Mouse (Mus musculus): ENCODE results near the gene St6gal1. TPM values are rescaled to one million over a fixed set of nuclear protein-coding genes. Genes with fewer than 3 reads are reported as not detected.
"Not testable (repeated sequence)": the region's sequence is repeated elsewhere in the genome, so short reads cannot be mapped to it uniquely, and the experiment has no call there.

Gene St6gal1
- 38.9 and 41.6 TPM in 2 replicates for polyA plus RNA-seq (2015; fragmentation: Nextera tagmentation; extraction: Ambion mirVana)

- under 1% methylated on average over 20 of the region's 20 CpGs for WGBS
- H3K4me2 ChIP-seq = peak within 1 kb of the TSS; percentile 90
Measured at GRCm38 (mm10) chr16:23224671-23225068, at the start of gene St6gal1. St6gal1 (plus strand) TSS chr16:23224740.

GRCm38 (mm10) chr16:23174855-23175254 lies 49.7 kb upstream of the St6gal1 start:
- H3K9me3 ChIP-seq = 0 out of 2 replicates have a peak, but pooled peaks cover 8% of the 10 kb centered on the region
- 90% methylated on average over 5 of the region's 5 CpGs for WGBS
- no peak overlapping the region for H3K4me2 ChIP-seq
- H3K36me3 ChIP-seq = no peaks in the 10 kb centered on the region
- no peak overlapping the region for H3K9ac ChIP-seq
- H3K27ac ChIP-seq = no peak overlapping the region
- H3K27me3 ChIP-seq = no peaks in the 10 kb centered on the region
- no peaks in the 10 kb centered on the region for H3K4me1 ChIP-seq (replicated peaks)
- H3K4me3 ChIP-seq = no peak overlapping the region
- no peak for ATAC-seq (ENCODE audit: low FRiP score)

More at GRCm38 (mm10) chr16:23224671-23225068, at the start of gene St6gal1:
- no peaks in the 10 kb centered on the region for H3K9me3 ChIP-seq
- H3K4me3 ChIP-seq = peak within 1 kb of the TSS; percentile 76
- H3K27ac ChIP-seq = peak within 1 kb of the TSS; percentile 94
- H3K9ac ChIP-seq = peak within 1 kb of the TSS; percentile 95
- H3K27me3 ChIP-seq = no peaks in the 10 kb centered on the region
- peaks cover 48% of the 10 kb centered on the region for H3K4me1 ChIP-seq (replicated peaks)
- ATAC-seq (ENCODE audit: low FRiP score) = peak; percentile 53
- H3K36me3 ChIP-seq = no peaks in the 10 kb centered on the region

- H3K4me1 ChIP-seq (replicated peaks) = no peaks in the 10 kb centered on the region
- no peaks in the 10 kb centered on the region for H3K27me3 ChIP-seq
- H3K9me3 ChIP-seq = 0 out of 2 replicates have a peak, but pooled peaks cover 8% of the 10 kb centered on the region
- 69% methylated on average over 3 of the region's 3 CpGs for WGBS
- H3K36me3 ChIP-seq = no peaks in the 10 kb centered on the region
- no peak for ATAC-seq (ENCODE audit: low FRiP score)
- H3K4me3 ChIP-seq = no peak overlapping the region
- no peak overlapping the region for H3K9ac ChIP-seq
- H3K27ac ChIP-seq = no peak overlapping the region
- no peak overlapping the region for H3K4me2 ChIP-seq
Measured at GRCm38 (mm10) chr16:23175956-23176355, 48.6 kb upstream of the St6gal1 start.

- Histone ChIP-seq H3K9ac (no peak overlapping the region), H3K27me3 (no peaks in the 10 kb centered on the region), H3K4me1 (replicated peaks) (no peaks in the 10 kb centered on the region), H3K4me3 (no peak overlapping the region), H3K4me2 (no peak overlapping the region), H3K9me3 (0 out of 2 replicates have a peak, but pooled peaks cover 2% of the 10 kb centered on the region), H3K27ac (no peak overlapping the region), H3K36me3 (no peaks in the 10 kb centered on the region)
- no peak for ATAC-seq (ENCODE audit: low FRiP score)
- 96% methylated on average over 2 of the region's 2 CpGs for WGBS
Measured at GRCm38 (mm10) chr16:23177856-23178255, 46.7 kb upstream of the St6gal1 start.

- Histone ChIP-seq H3K27ac (no peak overlapping the region), H3K36me3 (no peaks in the 10 kb centered on the region), H3K9ac (no peak overlapping the region), H3K4me2 (no peak overlapping the region), H3K9me3 (no peaks in the 10 kb centered on the region), H3K4me1 (replicated peaks) (no peaks in the 10 kb centered on the region), H3K4me3 (no peak overlapping the region), H3K27me3 (no peaks in the 10 kb centered on the region)
- ATAC-seq (ENCODE audit: low FRiP score) = no peak
- WGBS = 95% methylated on average over 5 of the region's 5 CpGs
Measured at GRCm38 (mm10) chr16:23178796-23179195, 45.7 kb upstream of the St6gal1 start.

- H3K4me2 ChIP-seq; H3K27me3 ChIP-seq; H3K4me1 ChIP-seq (replicated peaks); H3K27ac ChIP-seq; H3K4me3 ChIP-seq; H3K9me3 ChIP-seq; H3K36me3 ChIP-seq; H3K9ac ChIP-seq; ATAC-seq (ENCODE audit: low FRiP score): not testable (repeated sequence)
- 92% methylated on average over 18 of the region's 18 CpGs for WGBS
Measured at GRCm38 (mm10) chr16:23179436-23179835, 45.1 kb upstream of the St6gal1 start.

- no peaks in the 10 kb centered on the region for H3K27me3 ChIP-seq
- no peak overlapping the region for H3K4me2 ChIP-seq
- WGBS = 83% methylated on average over 4 of the region's 4 CpGs
- no peak overlapping the region for H3K9ac ChIP-seq
- no peaks in the 10 kb centered on the region for H3K36me3 ChIP-seq
- no peak overlapping the region for H3K27ac ChIP-seq
- ATAC-seq (ENCODE audit: low FRiP score) = no peak
- H3K9me3 ChIP-seq = no peaks in the 10 kb centered on the region
- H3K4me1 ChIP-seq (replicated peaks) = no peaks in the 10 kb centered on the region
- H3K4me3 ChIP-seq = no peak overlapping the region
Measured at GRCm38 (mm10) chr16:23181054-23181453, 43.5 kb upstream of the St6gal1 start.

GRCm38 (mm10) chr16:23181487-23181886 lies 43.1 kb upstream of the St6gal1 start:
- no peak for ATAC-seq (ENCODE audit: low FRiP score)
- 77% methylated on average over 3 of the region's 3 CpGs for WGBS

GRCm38 (mm10) chr16:23181942-23182597 lies 42.5 kb upstream of the St6gal1 start:
- Histone ChIP-seq H3K27ac (no peak overlapping the region), H3K36me3 (no peaks in the 10 kb centered on the region), H3K4me1 (replicated peaks) (no peaks in the 10 kb centered on the region), H3K4me3 (no peak overlapping the region), H3K4me2 (no peak overlapping the region), H3K9me3 (no peaks in the 10 kb centered on the region), H3K27me3 (no peaks in the 10 kb centered on the region), H3K9ac (no peak overlapping the region)
- 89% methylated on average over 1 of the region's 1 CpGs for WGBS
- ATAC-seq (ENCODE audit: low FRiP score) = no peak

More at GRCm38 (mm10) chr16:23181487-23181886, 43.1 kb upstream of the St6gal1 start:
- no peaks in the 10 kb centered on the region for H3K36me3 ChIP-seq
- H3K4me1 ChIP-seq (replicated peaks) = no peaks in the 10 kb centered on the region
- H3K27ac ChIP-seq = no peak overlapping the region
- no peak overlapping the region for H3K4me3 ChIP-seq
- no peak overlapping the region for H3K4me2 ChIP-seq
- H3K27me3 ChIP-seq = no peaks in the 10 kb centered on the region
- H3K9me3 ChIP-seq = no peaks in the 10 kb centered on the region
- no peak overlapping the region for H3K9ac ChIP-seq

GRCm38 (mm10) chr16:23185824-23186223 lies 38.7 kb upstream of the St6gal1 start:
- Histone ChIP-seq H3K4me2 (no peak overlapping the region), H3K27me3 (no peaks in the 10 kb centered on the region), H3K27ac (no peak overlapping the region), H3K4me3 (no peak overlapping the region), H3K9me3 (no peaks in the 10 kb centered on the region), H3K36me3 (no peaks in the 10 kb centered on the region), H3K4me1 (replicated peaks) (no peaks in the 10 kb centered on the region), H3K9ac (no peak overlapping the region)
- 92% methylated on average over 2 of the region's 2 CpGs for WGBS
- no peak for ATAC-seq (ENCODE audit: low FRiP score)

GRCm38 (mm10) chr16:23186418-23186817 lies 38.1 kb upstream of the St6gal1 start:
- Histone ChIP-seq H3K9ac (no peak overlapping the region), H3K36me3 (no peaks in the 10 kb centered on the region), H3K9me3 (no peaks in the 10 kb centered on the region), H3K27ac (no peak overlapping the region), H3K4me2 (no peak overlapping the region), H3K27me3 (no peaks in the 10 kb centered on the region), H3K4me3 (no peak overlapping the region), H3K4me1 (replicated peaks) (no peaks in the 10 kb centered on the region)
- no peak for ATAC-seq (ENCODE audit: low FRiP score)
- WGBS = 82% methylated on average over 4 of the region's 4 CpGs

- Histone ChIP-seq H3K36me3 (no peaks in the 10 kb centered on the region), H3K9ac (no peak overlapping the region), H3K4me1 (replicated peaks) (no peaks in the 10 kb centered on the region), H3K4me3 (no peak overlapping the region), H3K27ac (no peak overlapping the region), H3K9me3 (no peaks in the 10 kb centered on the region), H3K27me3 (no peaks in the 10 kb centered on the region), H3K4me2 (no peak overlapping the region)
- no peak for ATAC-seq (ENCODE audit: low FRiP score)
- 87% methylated on average over 7 of the region's 7 CpGs for WGBS
Measured at GRCm38 (mm10) chr16:23187983-23188382, 36.6 kb upstream of the St6gal1 start.

GRCm38 (mm10) chr16:23189612-23190011 lies 34.9 kb upstream of the St6gal1 start:
- no peaks in the 10 kb centered on the region for H3K27me3 ChIP-seq
- H3K9ac ChIP-seq = no peak overlapping the region
- H3K27ac ChIP-seq = no peak overlapping the region
- no peaks in the 10 kb centered on the region for H3K4me1 ChIP-seq (replicated peaks)
- ATAC-seq (ENCODE audit: low FRiP score) = no peak
- no peaks in the 10 kb centered on the region for H3K9me3 ChIP-seq
- no peak overlapping the region for H3K4me2 ChIP-seq
- H3K4me3 ChIP-seq = no peak overlapping the region
- WGBS = 85% methylated on average over 1 of the region's 1 CpGs
- H3K36me3 ChIP-seq = no peaks in the 10 kb centered on the region
